Mouse (Mus musculus): ENCODE measurements around the gene Phkg2.

- TF ChIP-seq GATA1 (IDR thresholded peaks at IDR 0.05; ENCODE audit: low read length) (no peak), TAL1 (IDR thresholded peaks at IDR 0.05; ENCODE audit: low read length) (no peak)
Observed at GRCm38 (mm10) chr7:127614891-127615843, 42.0 kb downstream of the Phkg2 start, which contains the start of gene Zfp629.
